Mouse (Mus musculus) embryonic fibroblast, embryonic 13.5 days (primary cell): Measurements from ENCODE around the gene Nsl1.

Experiments
- CTCF ChIP-seq: IDR thresholded peaks from 2 replicates; pipeline ENCODE4 v1.5.1; 2011; ENCODE audit warnings: mild to moderate bottlenecking, control low read depth, low read length, moderate library complexity, borderline replicate concordance; ENCODE audit not compliant: insufficient read depth
- POLR2A ChIP-seq: IDR thresholded peaks from 2 replicates; pipeline ENCODE4 v1.6.1; 2011; ENCODE audit warnings: low read depth, mild to moderate bottlenecking, control low read depth, low read length, moderate library complexity

DNA sequence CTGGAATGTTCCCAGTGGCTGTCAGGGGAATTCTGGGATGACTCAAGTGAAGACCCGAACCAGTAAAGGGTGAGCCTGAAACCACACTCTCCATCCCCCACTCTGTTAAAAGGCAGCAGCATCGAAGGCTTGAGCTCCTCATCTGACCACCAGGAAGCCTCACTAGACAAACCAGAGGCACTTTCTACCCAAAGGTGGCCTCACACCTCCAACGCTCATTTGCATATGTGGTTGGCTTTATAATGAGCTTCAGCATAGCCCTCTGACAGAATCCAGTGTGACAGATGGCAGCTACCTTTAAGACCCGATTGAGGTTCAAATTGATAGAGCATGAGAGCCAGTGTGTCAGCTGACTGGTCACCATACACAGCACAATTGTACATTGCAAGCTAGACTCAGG is 61.5 kb downstream of the Nsl1 start:
- TF ChIP-seq CTCF: no peak
- no peak for TF ChIP-seq POLR2A
